Mouse (Mus musculus): ENCODE data around the gene Gap43.
"Not testable (repeated sequence)": the region's sequence is repeated elsewhere in the genome, so short reads cannot be mapped to it uniquely, and the experiment has no call there.

Gap43 gene

DNA sequence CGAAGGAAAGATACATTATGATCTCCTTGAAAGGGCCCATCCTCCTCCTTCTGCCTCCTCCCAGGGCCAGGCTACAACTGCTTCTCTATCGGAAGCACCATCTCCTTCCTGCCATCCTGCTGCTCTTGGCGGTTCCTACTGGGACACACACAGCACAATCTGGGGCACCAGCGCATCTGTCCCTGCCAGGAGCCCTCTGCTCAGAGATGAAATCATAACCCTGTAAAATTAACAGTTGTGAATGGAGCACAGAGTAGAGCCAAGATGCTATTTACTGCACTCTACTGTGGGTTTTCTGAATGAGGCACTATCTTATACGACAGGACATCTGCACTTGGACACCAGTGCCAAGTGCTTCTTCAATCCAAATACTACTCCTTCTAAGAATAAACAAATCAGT, 46.0 kb downstream of the Gap43 start:
- DNase-seq (ENCODE audit: low spot score): no peak

DNA sequence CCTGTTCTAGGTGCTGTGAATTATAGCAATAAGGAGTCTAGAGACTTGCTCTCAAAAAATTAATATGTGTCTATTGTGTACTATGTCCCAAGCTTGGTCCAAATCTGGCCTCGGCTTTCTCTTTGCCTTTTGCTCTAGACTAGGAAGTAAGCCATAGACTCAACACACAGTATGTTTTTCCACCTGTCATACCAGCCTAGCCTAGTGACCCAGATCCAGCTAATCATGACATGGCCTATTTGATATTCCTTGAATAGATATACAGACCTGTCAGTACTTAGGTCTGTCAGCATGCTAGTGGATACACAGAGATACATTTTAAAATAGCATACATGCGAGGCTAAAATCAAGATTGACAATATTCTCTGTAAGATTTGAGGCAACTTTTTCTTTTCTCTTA, 46.4 kb downstream of the Gap43 start:
- no peak for DNase-seq (ENCODE audit: low spot score)

DNA sequence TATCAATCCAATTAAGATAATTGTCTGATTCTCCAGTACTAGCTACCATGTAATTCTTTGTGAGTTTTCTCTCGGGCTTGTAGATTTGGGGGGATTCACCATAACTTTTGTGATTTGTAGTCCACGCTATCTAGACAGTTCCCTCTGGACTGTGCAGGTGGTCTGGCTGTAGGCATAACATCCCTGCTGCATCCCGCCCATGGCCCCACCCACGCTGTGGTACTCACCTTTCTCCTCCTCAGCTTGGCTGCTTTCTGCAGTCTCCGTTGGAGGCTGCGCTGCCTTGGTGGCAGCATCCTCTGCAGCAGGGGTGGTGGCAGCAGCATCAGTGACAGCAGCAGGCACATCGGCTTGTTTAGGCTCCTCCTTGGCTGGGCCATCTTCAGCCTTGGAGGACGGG, 48.9 kb downstream of the Gap43 start:
- no peak for DNase-seq (ENCODE audit: low spot score)

DNA sequence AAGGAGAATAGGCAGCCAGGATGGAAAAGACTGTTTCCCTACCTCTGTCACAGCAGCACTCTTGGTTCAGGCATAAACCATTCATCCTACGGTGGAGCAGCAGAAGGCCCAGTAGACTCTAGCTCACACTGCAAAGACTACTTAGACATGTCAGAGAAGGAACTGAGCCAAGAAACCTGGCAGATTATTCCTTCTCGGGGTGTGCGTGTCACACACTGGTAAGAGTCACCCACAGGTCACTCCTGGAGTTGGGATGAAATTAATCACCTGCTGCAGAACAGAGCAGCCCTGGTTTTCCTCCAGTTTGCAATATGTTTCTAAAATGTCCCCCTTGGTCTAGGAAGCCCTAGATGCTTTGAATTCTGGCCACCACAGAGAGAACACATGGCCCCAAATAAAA, 56.4 kb downstream of the Gap43 start:
- DNase-seq (ENCODE audit: low spot score): no peak

DNA sequence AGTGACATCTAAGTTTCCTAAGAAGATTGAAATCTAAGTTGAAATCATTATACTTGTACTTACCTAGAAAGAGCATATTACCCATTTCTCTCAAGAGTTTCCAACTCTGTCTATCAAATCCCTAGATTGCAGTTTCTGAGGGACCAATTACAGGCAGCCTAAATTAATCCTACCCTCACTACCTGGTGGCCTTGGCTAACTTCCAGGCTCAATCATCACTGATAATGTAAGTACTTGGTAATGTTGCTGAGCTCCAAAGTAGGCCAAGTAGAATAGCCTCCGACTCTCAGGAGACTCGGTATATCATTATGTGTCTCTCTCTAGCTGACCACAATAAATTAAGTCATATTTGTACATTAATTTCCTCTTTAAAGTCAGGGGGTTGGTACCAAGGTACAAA, 62.7 kb downstream of the Gap43 start:
- no peak for DNase-seq (ENCODE audit: low spot score)

DNA sequence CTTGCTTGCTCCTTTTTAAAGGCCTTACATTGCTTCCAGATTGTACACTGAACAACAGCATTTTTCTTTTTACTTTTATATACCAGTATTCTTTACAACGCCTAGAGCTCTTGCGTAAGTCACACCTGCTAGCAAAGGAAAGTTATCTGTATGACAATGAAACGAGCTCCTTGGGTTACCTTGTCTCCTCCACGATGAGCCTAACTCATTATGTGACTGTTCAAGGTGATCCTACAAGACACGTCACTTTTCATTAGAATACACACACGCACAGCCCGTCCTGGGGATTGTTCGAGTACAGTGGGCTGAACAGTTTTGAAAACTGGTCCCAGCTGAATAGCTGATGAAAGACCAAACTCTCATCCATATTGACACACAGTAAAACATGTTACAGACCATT, 63.2 kb downstream of the Gap43 start:
- DNase-seq (ENCODE audit: low spot score): no peak

DNA sequence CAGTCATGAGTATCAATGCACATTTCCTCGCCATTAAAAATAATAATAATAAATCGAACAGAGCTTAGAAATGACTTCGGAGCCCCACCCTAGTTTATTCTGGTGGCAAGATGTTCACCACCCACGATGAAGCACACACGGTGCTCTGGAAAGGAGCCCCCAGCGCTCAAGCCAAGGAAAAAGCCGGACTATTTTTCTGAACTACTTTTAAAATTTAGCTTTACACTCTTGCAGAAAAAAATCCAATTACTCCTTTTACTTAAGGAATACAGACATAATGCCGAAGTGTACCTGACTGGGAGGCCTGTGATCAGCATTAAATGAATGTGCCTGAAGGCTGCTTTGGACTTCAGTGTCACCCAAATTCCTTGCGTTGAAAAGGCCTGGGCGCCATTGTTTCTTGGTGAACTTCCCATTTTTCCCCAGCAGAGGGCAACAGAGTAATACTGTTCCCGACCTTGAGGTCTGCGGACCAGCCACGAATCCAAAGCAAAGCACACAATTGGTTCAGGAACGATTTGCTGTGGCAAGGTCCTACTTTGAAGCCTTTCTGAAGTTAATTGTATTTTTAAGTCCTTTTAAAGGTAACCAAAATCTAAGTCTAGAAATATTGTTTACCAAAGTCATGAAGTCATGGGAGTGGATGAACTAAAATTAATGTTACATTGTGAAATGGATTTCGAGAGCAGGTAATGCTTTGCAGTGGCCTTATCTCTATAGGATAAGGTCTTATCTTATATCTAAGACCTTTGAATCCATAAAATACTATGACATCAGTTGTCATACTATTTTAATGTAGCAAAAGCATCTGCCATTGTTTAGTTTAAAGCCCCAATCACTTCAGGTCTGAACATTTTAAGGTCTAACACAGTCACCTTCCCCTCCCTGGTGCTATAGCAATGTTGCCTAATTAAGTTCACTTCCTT, 64.0 kb downstream of the Gap43 start:
- DNase-seq (ENCODE audit: low spot score): peak; percentile 45

DNA sequence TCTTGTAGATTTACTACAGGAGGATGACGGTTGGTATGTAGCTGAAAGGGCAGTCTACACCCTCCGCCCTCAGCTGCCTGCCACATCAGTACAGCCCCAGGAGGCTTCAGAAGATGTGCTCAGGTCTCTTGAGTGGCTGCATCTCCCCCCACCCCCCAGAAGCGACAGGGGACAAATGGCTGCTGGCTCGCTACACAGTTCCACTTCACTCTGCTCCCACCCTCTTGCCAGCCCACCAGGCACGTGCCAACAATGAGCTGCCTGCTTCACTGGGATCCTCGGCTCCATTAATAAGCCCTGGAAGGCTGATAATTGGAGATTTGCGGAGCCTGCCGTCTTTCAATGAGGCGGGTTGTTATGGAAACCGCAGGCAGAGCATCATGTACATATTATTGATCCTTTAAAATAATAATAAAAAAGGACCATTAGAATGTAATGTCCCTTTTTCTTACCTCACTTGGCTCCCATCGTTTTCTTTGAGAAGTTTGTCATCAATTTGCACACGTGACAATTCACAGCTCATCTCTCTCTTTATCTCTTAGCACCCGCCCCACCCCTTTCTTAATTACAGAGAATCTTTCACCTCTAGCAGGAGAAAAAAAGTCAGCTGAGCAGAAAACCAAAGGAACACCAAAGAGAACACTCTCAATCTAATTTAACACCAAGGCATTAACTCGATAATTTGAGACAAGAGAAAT, 64.8 kb downstream of the Gap43 start:
- DNase-seq (ENCODE audit: low spot score): no peak

DNA sequence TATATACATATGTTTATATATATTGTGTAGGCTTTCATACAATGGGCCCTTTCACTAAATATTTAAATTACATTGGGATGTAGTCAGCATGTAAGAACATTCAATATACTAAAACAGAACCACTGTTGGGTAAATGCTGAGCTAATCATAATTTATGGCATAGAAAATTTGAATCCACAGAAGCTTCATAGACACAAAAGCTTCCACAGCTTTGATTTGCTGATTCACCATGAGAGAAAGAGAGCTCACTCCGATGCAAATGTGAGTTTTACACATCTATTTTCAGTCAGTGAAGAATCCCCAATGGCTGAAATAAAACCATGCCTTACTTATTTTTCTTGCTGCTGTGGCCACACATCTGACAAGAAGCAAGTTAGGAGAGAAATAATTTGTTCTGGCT, 69.2 kb downstream of the Gap43 start:
- no peak for DNase-seq (ENCODE audit: low spot score)

DNA sequence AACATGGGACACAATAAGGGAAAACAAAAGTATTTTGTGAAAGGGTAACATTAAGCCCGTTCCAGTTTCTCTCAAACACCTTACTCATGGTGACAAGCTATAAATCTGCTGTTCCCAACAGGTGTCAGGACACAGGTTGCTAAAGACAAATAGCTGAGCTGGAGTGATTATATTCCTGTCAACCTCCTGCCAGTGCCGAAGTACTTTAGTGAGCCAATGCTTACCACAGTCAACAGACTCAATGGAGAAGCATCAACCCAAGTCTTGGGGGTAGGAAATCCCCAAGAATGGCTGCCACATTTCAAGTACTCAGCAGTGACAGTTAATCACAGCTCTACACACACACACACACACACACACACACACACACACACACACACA, 70.9 kb downstream of the Gap43 start:
- no peak for DNase-seq (ENCODE audit: low spot score)

DNA sequence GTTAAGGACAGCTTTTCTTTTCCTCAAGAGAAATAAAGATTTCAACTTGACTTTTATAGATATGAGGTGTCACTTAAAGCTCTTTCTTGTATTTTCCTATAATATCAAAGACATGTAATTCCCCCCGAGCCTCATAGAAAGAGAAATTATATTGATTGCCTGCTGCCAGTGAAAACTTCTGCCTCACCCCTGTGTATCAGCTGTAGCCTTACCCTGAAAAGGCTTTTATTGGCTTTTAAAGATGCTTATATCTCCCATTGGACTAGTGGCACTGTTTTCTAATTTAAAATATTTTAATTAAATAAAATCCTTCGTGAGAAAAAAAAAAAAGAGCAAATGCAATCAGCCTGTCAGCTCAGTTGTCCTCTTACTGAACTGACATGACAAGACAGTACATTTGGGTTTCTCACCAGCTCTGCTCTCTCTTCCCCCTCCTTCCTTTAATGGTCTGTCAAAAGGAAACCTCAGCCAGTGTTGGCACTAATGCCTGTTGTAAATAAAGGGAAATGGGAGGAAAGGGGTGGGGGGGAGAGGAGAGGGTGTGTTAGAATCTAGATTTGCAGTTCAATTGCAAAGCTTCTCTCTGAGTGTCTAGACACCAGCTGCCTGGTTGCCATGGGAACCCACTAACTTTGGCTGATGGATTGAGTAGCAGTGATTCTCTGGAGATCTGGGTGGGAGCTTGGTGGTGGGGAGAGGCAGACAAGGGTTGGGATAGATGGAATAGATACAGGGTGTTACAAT, 71.4 kb downstream of the Gap43 start:
- no peak for DNase-seq (ENCODE audit: low spot score)

DNA sequence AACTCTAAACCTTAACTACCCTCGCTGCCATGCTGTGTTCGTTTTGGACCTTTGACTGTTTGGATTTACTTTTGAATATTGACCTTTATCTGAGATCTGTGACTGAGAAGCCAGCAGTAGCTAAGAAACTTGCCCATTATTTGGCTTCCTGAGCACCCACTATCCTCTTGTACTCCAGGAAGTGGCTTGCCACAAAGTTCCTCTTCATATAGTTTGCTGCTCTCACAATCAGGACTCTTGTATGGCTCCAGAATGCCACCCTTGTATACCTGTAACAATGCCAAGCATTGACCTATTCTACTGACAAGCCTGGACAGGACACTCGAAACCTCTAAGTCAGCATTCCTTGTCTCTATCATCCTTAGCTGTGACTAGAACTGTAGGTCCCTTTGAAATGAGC, 75.3 kb downstream of the Gap43 start:
- no peak for DNase-seq (ENCODE audit: low spot score)

DNA sequence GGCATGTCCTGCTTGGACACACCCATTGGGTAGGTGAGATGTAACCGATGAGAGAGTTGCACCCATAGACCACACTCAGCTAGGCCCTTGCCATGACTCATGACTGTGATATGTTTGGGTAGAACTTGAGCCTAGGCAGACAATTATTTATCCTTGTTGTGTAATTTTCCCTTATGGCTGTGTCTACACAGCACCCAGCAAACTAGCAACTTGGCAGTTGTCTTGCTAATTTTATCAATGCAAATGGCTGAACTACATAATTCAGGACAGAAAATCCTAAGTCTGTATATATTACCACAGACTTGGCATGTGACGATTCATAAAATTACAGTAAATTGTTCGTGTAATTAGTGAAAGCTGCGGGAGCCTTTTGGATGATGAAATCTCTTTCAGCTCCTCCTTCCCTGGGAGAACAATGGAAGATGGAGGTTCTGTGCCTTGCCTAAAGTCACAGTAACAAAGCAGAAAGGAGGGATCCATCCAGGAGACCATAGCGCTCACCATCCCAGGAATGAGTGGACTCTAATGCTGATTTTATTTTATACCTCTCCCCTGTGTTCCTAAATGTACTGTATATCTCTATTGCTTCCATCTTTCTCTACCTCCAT, 77.4 kb downstream of the Gap43 start:
- no peak for DNase-seq (ENCODE audit: low spot score)

DNA sequence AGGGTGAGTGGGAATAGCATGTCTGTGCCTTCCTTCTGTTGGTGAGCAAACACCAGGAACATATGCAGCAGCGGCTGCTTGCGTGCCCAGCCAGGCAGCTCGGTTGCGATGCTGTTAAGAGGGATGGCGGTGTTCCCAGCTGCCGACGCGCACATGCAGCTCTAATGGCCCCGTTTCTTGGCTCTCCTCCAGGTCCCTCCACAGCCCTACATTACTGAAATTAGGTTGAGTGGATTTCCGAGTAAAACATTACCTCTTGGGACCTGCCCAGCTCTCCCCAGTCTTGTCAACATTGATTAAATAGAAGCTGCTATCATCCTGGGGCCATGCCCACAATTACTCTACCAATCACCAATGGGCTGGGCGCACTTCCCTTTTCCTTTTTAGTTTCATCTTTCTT, 84.8 kb downstream of the Gap43 start:
- no peak for DNase-seq (ENCODE audit: low spot score)

DNA sequence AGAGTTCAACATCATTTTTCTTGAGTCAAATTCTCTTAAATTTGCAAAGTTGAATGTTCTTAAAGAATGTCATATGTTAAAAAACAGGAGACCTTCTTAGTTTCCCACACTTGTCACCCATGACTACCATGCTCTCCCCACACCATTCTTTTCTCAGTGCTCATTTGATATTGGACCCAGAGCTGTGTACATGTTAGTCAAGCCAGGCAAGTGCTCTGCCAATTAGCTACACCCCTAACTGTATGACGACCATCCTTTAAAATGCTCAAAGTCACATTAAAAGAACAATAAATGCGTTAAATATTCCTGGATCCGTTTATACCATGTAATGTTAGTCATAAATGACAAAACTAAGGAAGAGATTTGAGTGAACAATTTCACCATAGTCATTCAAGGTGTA, 85.2 kb downstream of the Gap43 start:
- DNase-seq (ENCODE audit: low spot score): no peak

DNA sequence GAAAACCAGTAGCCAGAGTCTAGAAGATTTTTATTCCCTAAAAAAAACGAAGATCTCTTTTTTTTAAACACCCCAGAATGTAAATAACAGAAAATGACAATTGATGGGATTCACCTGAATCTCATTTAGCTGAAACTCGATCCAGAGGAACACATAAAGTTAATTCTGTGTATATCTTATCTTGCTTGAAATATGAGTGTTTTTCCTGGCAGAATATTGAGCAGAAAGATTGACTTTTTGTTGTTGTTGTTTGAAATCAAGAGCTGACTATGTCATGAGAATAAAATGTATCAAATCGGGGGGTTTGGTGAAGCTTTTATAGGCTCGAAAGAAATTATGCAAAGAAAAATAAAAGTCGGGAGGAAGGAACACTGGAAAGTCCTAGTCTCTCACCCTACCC, 88.2 kb downstream of the Gap43 start:
- no peak for DNase-seq (ENCODE audit: low spot score)

DNA sequence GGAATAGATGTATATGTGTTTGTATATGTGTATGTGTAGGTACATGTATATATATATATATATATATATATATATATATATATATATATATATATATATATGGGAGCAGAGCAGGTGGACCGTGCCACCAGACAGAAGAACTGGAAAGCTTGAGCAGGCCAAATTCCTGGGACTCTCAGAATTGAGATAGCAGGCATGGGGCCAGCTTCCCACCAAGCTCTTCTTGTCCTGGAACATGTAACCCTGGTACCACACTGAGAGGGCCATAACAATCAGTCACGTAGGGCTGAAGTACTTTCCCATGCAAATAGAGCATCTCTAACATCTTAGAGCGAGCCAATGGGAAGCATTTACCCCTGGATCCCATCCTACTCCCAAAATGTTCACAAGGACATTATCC, 96.3 kb downstream of the Gap43 start:
- DNase-seq (ENCODE audit: low spot score): not testable (repeated sequence)

DNA sequence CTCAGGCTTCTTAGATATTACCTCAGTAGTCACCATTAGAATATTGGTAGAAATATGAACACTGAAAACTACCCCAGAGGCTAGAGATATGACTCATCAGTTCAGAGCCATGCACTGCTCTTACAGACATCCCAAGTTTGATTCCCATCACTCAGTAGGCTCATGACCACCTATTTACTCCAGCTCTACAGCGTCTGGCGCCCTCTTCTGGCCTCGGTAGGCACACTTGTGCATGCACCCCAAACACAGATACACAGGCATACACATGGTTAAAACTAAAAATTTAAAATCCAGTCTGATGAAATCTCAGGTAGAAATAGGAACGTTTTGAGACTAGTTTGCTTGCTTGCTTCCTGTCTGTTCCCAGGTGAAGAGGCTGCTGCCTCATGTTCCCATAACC, 109.1 kb downstream of the Gap43 start:
- DNase-seq (ENCODE audit: low spot score): no peak

Measured in testis, postnatal 14 days (tissue).